Mouse (Mus musculus): ENCODE data around the gene 1700028J19Rik. TPM values are rescaled to one million over a fixed set of nuclear protein-coding genes. Genes with fewer than 3 reads are reported as not detected.
"Not testable (repeated sequence)": the region's sequence is repeated elsewhere in the genome, so short reads cannot be mapped to it uniquely, and the experiment has no call there.

The 1700028J19Rik gene
- polyA plus RNA-seq, 1 experiment from 2014 or later: 1.1 TPM

DNA sequence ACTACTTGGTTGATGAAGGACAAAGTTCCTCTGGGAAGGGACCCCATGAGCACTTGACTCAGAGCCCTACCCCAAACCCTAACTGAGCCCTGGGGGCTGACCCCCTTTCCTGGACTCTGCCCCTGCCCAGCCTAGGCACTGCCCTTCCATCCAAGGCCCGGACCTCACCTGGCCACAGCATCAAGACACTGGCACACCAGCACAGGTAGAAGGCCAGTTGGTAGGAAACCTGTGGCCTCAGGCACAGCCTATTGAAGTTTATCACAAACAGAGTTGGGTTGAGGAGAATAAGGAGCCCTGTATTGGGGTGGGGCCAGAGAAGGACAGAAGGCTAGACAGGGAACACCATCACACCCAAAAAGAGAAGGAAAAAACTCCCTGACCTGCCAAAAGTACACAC is 53.0 kb downstream of the 1700028J19Rik start:
- not testable (repeated sequence) for H3K4me3 ChIP-seq; H3K27me3 ChIP-seq; H3K4me2 ChIP-seq; H3K9me3 ChIP-seq; H3K4me1 ChIP-seq (replicated peaks); H3K9ac ChIP-seq; ATAC-seq (ENCODE audit: low read depth); H3K36me3 ChIP-seq; H3K27ac ChIP-seq (replicated peaks)
- WGBS: 93% methylated on average over 1 of the region's 1 CpGs

DNA sequence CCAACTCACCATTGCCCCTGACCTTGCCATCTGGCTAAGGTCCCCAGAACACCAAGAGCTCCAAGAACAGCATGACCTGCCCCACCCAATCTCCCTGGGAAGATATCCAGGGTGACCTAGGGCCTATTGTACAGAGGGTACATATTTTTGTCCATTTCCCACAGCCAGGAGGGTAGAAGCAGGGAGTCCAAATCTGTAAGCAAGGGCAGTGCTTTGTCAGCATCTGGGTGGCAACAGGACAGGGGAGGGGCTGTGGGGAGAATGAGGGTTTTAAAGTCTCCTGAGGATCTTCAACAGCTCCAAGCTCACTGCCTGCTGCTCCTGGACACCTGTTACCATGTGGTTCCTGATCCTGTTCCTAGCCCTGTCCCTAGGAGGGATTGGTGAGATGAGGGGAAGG is 58.6 kb downstream of the 1700028J19Rik start, which contains the start of gene Klk1b24:
Klk1b24 (plus strand) TSS at position 301 of the 400 bp plus-strand sequence.
- H3K4me3 ChIP-seq; ATAC-seq (ENCODE audit: low read depth); H3K4me2 ChIP-seq: not testable (repeated sequence)

DNA sequence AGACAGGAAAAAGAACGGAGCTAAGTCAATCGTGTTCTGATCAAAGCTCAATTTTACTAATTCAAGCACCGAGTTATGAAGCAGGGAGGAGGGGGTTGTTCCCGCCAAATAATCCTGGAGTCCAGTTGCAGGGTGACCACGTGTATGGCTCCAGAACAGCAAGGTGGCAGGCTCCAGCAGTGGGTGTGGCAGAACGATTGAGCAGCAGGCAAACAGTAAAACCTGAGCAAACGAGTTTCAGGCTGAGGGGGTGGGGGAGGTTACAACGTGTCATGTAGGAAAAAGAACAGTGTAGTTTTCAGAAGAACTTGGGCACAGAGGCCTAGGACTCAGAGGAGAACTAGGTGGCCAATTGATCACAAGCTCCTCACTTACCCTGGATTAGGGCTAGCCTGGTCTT is 60.0 kb downstream of the 1700028J19Rik start:
- WGBS: 65% methylated on average over 8 of the region's 8 CpGs

More for the DNA sequence above, 58.6 kb downstream of the 1700028J19Rik start, which contains the start of gene Klk1b24:
- H3K36me3 ChIP-seq; H3K9me3 ChIP-seq; H3K4me1 ChIP-seq (replicated peaks); H3K9ac ChIP-seq; H3K27me3 ChIP-seq; H3K27ac ChIP-seq (replicated peaks): not testable (repeated sequence)

More for the DNA sequence above, 60.0 kb downstream of the 1700028J19Rik start:
- not testable (repeated sequence) for H3K27me3 ChIP-seq; ATAC-seq (ENCODE audit: low read depth); H3K9ac ChIP-seq; H3K36me3 ChIP-seq; H3K4me3 ChIP-seq; H3K9me3 ChIP-seq; H3K4me2 ChIP-seq; H3K27ac ChIP-seq (replicated peaks); H3K4me1 ChIP-seq (replicated peaks)

Other genes starting within 250 kb of the 1700028J19Rik start
- gene Klk1b26, start 234.5 kb downstream of the 1700028J19Rik start, polyA plus RNA-seq (2015; fragmentation: Nextera tagmentation; extraction: Ambion mirVana): not detected in 2 replicates
- gene Klk1b27, start 194.4 kb downstream of the 1700028J19Rik start, polyA plus RNA-seq (2015; fragmentation: Nextera tagmentation; extraction: Ambion mirVana): not detected in 2 replicates
- not detected in 2 replicates for gene Klk1b21, start 144.4 kb downstream of the 1700028J19Rik start, polyA plus RNA-seq (2015; fragmentation: Nextera tagmentation; extraction: Ambion mirVana)
- not detected in 2 replicates for gene Klk1b22, start 134.0 kb downstream of the 1700028J19Rik start, polyA plus RNA-seq (2015; fragmentation: Nextera tagmentation; extraction: Ambion mirVana)
- gene Klk1b16, start 109.9 kb downstream of the 1700028J19Rik start, polyA plus RNA-seq (2015; fragmentation: Nextera tagmentation; extraction: Ambion mirVana): not detected in 2 replicates
- not detected in 2 replicates for gene Klk1b24, start 58.5 kb downstream of the 1700028J19Rik start, polyA plus RNA-seq (2015; fragmentation: Nextera tagmentation; extraction: Ambion mirVana)
- not detected in 2 replicates for gene Klk1b3, start 48.5 kb downstream of the 1700028J19Rik start, polyA plus RNA-seq (2015; fragmentation: Nextera tagmentation; extraction: Ambion mirVana)
- gene Klk1b4, start 39.3 kb downstream of the 1700028J19Rik start, polyA plus RNA-seq (2015; fragmentation: Nextera tagmentation; extraction: Ambion mirVana): not detected in 2 replicates
- not detected in 2 replicates for gene Klk1b5, start 30.8 kb downstream of the 1700028J19Rik start, polyA plus RNA-seq (2015; fragmentation: Nextera tagmentation; extraction: Ambion mirVana)
- not detected in 2 replicates for gene Klk1, start 21.3 kb downstream of the 1700028J19Rik start, polyA plus RNA-seq (2015; fragmentation: Nextera tagmentation; extraction: Ambion mirVana)
- not detected in 2 replicates for gene Gm36864, start 10.5 kb downstream of the 1700028J19Rik start, polyA plus RNA-seq (2015; fragmentation: Nextera tagmentation; extraction: Ambion mirVana)
- 180 and 187 TPM in 2 replicates for gene 2410002F23Rik, start within 50 bp of the 1700028J19Rik start, polyA plus RNA-seq (2015; fragmentation: Nextera tagmentation; extraction: Ambion mirVana)
- gene Acp4, start 10.7 kb upstream of the 1700028J19Rik start, polyA plus RNA-seq (2015; fragmentation: Nextera tagmentation; extraction: Ambion mirVana): not detected in 2 replicates
- not detected in 2 replicates for gene Gm15517, start 14.8 kb upstream of the 1700028J19Rik start, polyA plus RNA-seq (2015; fragmentation: Nextera tagmentation; extraction: Ambion mirVana)
- 2.8 TPM in 2 replicates for gene Clec11a, start 60.2 kb upstream of the 1700028J19Rik start, polyA plus RNA-seq (2015; fragmentation: Nextera tagmentation; extraction: Ambion mirVana)
- gene Shank1, start 63.6 kb upstream of the 1700028J19Rik start, polyA plus RNA-seq (2015; fragmentation: Nextera tagmentation; extraction: Ambion mirVana): 26.5 and 27.7 TPM in 2 replicates
- gene Syt3, start 137.4 kb upstream of the 1700028J19Rik start, polyA plus RNA-seq (2015; fragmentation: Nextera tagmentation; extraction: Ambion mirVana): 24.9 and 28.4 TPM in 2 replicates
- 1.0 and 1.5 TPM in 2 replicates for gene 1700008O03Rik, start 139.1 kb upstream of the 1700028J19Rik start, polyA plus RNA-seq (2015; fragmentation: Nextera tagmentation; extraction: Ambion mirVana)
- 11.3 and 13.3 TPM in 2 replicates for gene Lrrc4b, start 182.3 kb upstream of the 1700028J19Rik start, polyA plus RNA-seq (2015; fragmentation: Nextera tagmentation; extraction: Ambion mirVana)
- gene Aspdh, start 218.7 kb upstream of the 1700028J19Rik start, polyA plus RNA-seq (2015; fragmentation: Nextera tagmentation; extraction: Ambion mirVana): 1.6 and 2.9 TPM in 2 replicates
- gene Josd2, start 221.3 kb upstream of the 1700028J19Rik start, polyA plus RNA-seq (2015; fragmentation: Nextera tagmentation; extraction: Ambion mirVana): 49.9 and 54.3 TPM in 2 replicates
- gene Emc10, start 249.8 kb upstream of the 1700028J19Rik start, polyA plus RNA-seq (2015; fragmentation: Nextera tagmentation; extraction: Ambion mirVana): 139 TPM in 2 replicates
- gene Fam71e1, start 249.9 kb upstream of the 1700028J19Rik start, polyA plus RNA-seq (2015; fragmentation: Nextera tagmentation; extraction: Ambion mirVana): 23.0 and 29.8 TPM in 2 replicates